Mouse (Mus musculus) ES-Bruce4 (cell line): ENCODE results near the gene Aqp9.

Experiments
- CTCF ChIP-seq: IDR thresholded peaks from one replicate; pipeline ENCODE4 v1.8.1; 2011; ENCODE audit warnings: low read depth, low read length
- EP300 ChIP-seq: IDR thresholded peaks from 2 replicates; pipeline ENCODE4 v1.6.1; 2011; ENCODE audit warnings: low read depth, low read length; ENCODE audit not compliant: insufficient read depth
- POLR2A ChIP-seq: IDR thresholded peaks from one replicate; pipeline ENCODE4 v1.8.1; 2011; ENCODE audit warnings: low read length; ENCODE audit not compliant: insufficient read depth

- TF ChIP-seq POLR2A (no peak), CTCF (no peak), EP300 (no peak)
Measured at GRCm38 (mm10) chr9:71077251-71077825, 91.1 kb downstream of the Aqp9 start.
